Mouse (Mus musculus) heart, embryonic 14.5 days (tissue): Measurements from ENCODE around the gene Proca1. TPM values are rescaled to one million over a fixed set of nuclear protein-coding genes. Genes with fewer than 3 reads are reported as not detected.

ENCODE experiments used
- ATAC-seq: fragments of 200-750 bp; cut with Nextera tagmentation; 2 replicates; pipeline ENCODE4 v1.8.0; 2017; ENCODE audit warnings: low read depth, moderate TSS enrichment; ENCODE audit not compliant: insufficient number of reproducible peaks, insufficient read depth, low FRiP score
- H3K27ac ChIP-seq, 2 experiments: fragments of 200-500 bp in 1 of 2; fragments of 300-500 bp in 1 of 2; sonication (generic) in 1 of 2; replicated peaks in 1 of 2; 2 replicates each; pipeline ENCODE4 v1.5.1; 2012 to 2014; ENCODE audit warnings: low read depth in 2 of 2, low read length in 2 of 2, control low read depth in 1 of 2, mild to moderate bottlenecking in 1 of 2, mixed read lengths in 1 of 2; ENCODE audit not compliant: control insufficient read depth in 1 of 2, insufficient read depth in 1 of 2
- H3K27me3 ChIP-seq: fragments of 300-500 bp; sonication (generic); 2 replicates; pipeline ENCODE4 v1.6.1; 2014; ENCODE audit warnings: mild to moderate bottlenecking, low read length, control low read depth; ENCODE audit not compliant: control insufficient read depth, insufficient read depth
- H3K36me3 ChIP-seq: fragments of 300-500 bp; sonication (generic); 2 replicates; pipeline ENCODE4 v1.6.1; 2014; ENCODE audit warnings: mild to moderate bottlenecking, control low read depth, low read length, mixed read lengths; ENCODE audit not compliant: control insufficient read depth, insufficient read depth
- H3K4me1 ChIP-seq, 2 experiments: fragments of 200-500 bp in 1 of 2; fragments of 300-500 bp in 1 of 2; sonication (generic) in 1 of 2; 2 replicates each; pipeline ENCODE4 v1.6.1; 2012 to 2014; ENCODE audit warnings: low read length in 2 of 2, control low read depth in 1 of 2, mixed read lengths in 1 of 2; ENCODE audit not compliant: control insufficient read depth in 2 of 2, insufficient read depth in 2 of 2
- H3K4me2 ChIP-seq: fragments of 300-500 bp; sonication (generic); 2 replicates; pipeline ENCODE4 v1.6.1; 2014; ENCODE audit warnings: mild to moderate bottlenecking, low read length
- H3K4me3 ChIP-seq, 2 experiments: fragments of 200-500 bp in 1 of 2; fragments of 300-500 bp in 1 of 2; sonication (generic) in 1 of 2; 2 replicates each; pipeline ENCODE4 v1.5.1; 2012 to 2014; ENCODE audit warnings: low read length in 2 of 2, mild to moderate bottlenecking in 2 of 2, control low read depth in 1 of 2, low read depth in 1 of 2, moderate library complexity in 1 of 2; ENCODE audit not compliant: control insufficient read depth in 1 of 2, insufficient read depth in 1 of 2
- H3K9ac ChIP-seq: fragments of 300-500 bp; sonication (generic); 2 replicates; pipeline ENCODE4 v1.6.1; 2014; ENCODE audit warnings: mild to moderate bottlenecking, low read length
- H3K9me3 ChIP-seq: fragments of 300-500 bp; sonication (generic); 2 replicates; pipeline ENCODE4 v1.6.1; 2016; ENCODE audit warnings: low read length, control low read depth; ENCODE audit not compliant: control insufficient read depth
- WGBS: fragments of 180-500 bp; shearing (Covaris S2); extraction: QIAGEN DNeasy Blood & Tissue Kit; methylation state at CpG from one replicate; pipeline ENCODE4 v1.1.7; 2014; 5-methylcytosine and 5-hydroxymethylcytosine counted together
- polyA plus RNA-seq: library from polyadenylated mRNA; unstranded; fragments of >200 nt; fragmentation: Nextera tagmentation; extraction: Ambion mirVana; gene quantifications from 2 replicates; pipeline ENCODE4 v1.2.1, GENCODE M21; 2014

Gene Proca1
- polyA plus RNA-seq, 1 experiment from 2014 or later: 2.9 TPM

DNA sequence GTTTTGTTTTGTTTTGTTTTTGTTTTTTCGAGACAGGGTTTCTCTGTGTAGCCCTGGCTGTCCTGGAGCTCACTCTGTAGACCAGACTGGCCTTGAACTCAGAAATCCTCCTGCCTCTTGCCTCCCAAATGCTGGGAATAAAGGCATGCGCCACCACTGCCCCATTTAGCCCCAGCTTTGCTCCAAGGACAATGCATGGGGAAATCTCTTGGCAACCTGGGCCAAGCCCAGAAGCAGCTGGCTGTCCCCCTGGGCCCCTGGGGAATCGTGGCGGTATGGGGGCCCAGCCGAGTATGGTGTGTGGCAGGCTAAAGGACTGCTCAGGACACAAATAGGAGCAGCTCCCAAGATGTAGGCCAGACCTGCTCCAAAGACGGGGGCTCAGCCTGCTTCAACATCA, 11.1 kb downstream of the Proca1 start:
- ATAC-seq: no peak
- H3K9ac ChIP-seq: no peak overlapping the region
- H3K9me3 ChIP-seq: no peaks in the 10 kb centered on the region
- H3K4me3 ChIP-seq: no peak overlapping the region
- no peak overlapping the region for H3K27ac ChIP-seq
- peaks cover 59% of the 10 kb centered on the region for H3K36me3 ChIP-seq
- no peak overlapping the region for H3K4me2 ChIP-seq
- H3K27me3 ChIP-seq: no peaks in the 10 kb centered on the region
- no peaks in the 10 kb centered on the region for H3K4me1 ChIP-seq
- WGBS: 76% methylated on average over 6 of the region's 6 CpGs

DNA sequence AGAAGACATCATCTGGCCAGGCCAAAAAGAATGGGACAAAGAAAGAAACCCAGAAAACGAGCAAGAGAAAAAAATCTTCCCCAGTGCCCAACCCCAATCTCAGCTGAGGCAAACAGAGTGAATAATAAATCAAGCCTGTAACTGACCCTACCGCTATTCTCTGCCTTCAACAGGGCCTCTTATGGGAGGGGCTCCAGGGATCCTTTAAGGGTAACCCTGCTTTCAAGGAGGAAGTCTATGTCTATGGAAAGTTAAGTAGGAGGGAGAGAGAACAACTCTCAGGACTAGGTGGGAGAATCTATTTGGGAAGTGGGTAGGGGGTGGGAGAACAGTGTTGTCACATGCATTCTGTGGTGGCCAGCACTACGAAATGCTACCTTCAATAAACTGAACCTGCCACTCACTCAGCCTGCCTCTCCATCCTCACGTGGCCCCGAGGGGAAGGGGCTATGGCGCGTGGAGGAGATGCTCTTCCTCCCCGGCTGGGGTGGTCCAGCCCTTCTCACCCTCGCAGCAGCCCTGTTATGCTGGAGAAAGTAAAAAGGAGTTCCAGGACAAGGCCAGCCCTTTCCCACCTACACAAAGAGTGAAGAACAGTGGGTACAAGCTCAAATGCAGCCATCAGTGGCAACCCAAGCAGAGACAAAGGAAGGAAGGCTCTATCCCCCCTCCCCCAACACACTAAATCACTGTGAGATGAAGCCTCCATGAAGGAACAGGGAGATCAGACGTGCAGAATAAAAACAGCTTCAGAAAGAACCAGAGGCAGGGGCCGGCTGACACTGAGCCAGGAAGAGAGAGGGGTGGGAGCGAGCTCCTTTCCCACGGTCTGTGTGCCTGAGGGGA, 12.4 kb downstream of the Proca1 start:
- no peak overlapping the region for H3K4me2 ChIP-seq
- H3K4me3 ChIP-seq: no peak overlapping the region
- 87% methylated on average over 13 of the region's 13 CpGs for WGBS
- no peaks in the 10 kb centered on the region for H3K4me1 ChIP-seq
- ATAC-seq: no peak
- no peaks in the 10 kb centered on the region for H3K27me3 ChIP-seq
- H3K27ac ChIP-seq: no peak overlapping the region
- H3K9ac ChIP-seq: no peak overlapping the region
- H3K9me3 ChIP-seq: no peaks in the 10 kb centered on the region
- H3K36me3 ChIP-seq: peaks cover 72% of the 10 kb centered on the region

GRCm38 (mm10) chr11:78207190-78207589, 14.0 kb downstream of the Proca1 start:
- Histone ChIP-seq H3K4me2 (no peak overlapping the region), H3K9ac (no peak overlapping the region), H3K27me3 (no peaks in the 10 kb centered on the region), H3K9me3 (no peaks in the 10 kb centered on the region), H3K27ac (no peak overlapping the region), H3K36me3 (peaks cover 88% of the 10 kb centered on the region), H3K4me1 (no peaks in the 10 kb centered on the region), H3K4me3 (no peak overlapping the region)
- ATAC-seq: no peak
- 90% methylated on average over 7 of the region's 7 CpGs for WGBS

DNA sequence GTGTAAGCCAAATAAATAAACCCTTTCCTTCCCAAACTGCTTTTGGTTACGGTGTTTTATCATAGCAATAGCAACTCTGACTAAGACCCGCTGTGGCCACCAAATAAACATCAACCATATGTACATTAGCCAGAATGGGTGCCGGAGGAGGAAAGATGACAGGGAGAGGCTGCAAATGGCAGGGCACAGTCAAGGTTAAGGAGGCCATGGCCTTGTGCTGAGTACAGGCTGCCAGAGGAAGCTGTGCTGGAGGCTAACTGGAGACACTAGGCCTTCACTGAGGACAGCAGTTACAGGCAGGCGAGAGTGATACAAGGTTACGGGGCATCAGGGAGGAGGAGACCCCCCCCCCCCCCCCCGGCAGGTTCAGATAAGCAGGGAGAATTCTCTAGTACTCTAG, 16.7 kb downstream of the Proca1 start:
- no peaks in the 10 kb centered on the region for H3K9me3 ChIP-seq
- H3K4me3 ChIP-seq: no peak overlapping the region
- no peaks in the 10 kb centered on the region for H3K4me1 ChIP-seq
- no peak overlapping the region for H3K27ac ChIP-seq
- WGBS: 83% methylated on average over 6 of the region's 6 CpGs
- no peak for ATAC-seq
- H3K4me2 ChIP-seq: no peak overlapping the region
- no peak overlapping the region for H3K9ac ChIP-seq
- H3K36me3 ChIP-seq: peaks cover 100% of the 10 kb centered on the region
- no peaks in the 10 kb centered on the region for H3K27me3 ChIP-seq

DNA sequence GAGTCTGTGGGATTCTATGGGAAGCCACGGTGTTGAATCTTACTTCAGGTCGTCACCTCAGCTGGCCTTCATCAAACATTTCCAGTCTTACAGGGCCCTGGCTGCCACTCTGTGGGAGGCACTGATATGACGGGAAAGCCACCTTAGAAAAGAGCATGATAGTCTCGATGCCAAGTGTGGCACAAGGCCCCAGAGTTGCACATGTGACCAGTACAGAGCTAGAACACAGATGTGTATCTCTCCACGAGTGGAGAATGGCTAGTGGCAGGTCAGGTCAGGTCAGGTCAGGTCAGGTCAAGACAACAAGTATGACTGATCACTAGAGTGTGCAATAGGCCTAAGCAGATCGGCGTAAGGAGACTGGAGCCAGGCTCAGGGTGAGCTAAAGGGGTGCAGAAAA, 17.4 kb downstream of the Proca1 start:
- 75% methylated on average over 7 of the region's 7 CpGs for WGBS
- Histone ChIP-seq H3K4me1 (no peaks in the 10 kb centered on the region), H3K27ac (no peak overlapping the region), H3K4me3 (no peak overlapping the region), H3K9ac (no peak overlapping the region), H3K4me2 (no peak overlapping the region), H3K36me3 (peaks cover 100% of the 10 kb centered on the region), H3K27me3 (no peaks in the 10 kb centered on the region), H3K9me3 (no peaks in the 10 kb centered on the region)
- no peak for ATAC-seq

DNA sequence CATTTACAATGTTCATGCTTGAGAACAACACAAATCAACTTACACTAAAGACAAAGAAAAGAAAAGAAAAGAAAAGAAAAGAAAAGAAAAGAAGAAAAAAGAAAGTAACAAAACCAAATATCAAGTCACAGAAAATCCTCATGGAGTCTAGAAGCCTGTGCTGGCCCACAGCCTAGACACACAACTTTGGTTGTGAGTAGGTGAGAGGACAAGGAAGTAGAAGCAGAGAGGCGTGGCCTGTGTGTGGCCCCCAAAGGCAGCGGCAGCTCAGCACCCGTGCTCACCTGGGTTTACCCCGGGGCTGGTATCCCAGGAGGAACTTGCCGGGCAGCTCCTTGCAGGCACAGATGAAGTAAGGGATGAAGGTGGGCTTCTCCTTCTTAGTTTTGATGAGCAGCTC, 18.3 kb downstream of the Proca1 start:
- H3K9ac ChIP-seq: no peak overlapping the region

GRCm38 (mm10) chr11:78213086-78213817, 20.1 kb downstream of the Proca1 start:
- Histone ChIP-seq H3K4me1 (no peaks in the 10 kb centered on the region), H3K4me2 (no peak overlapping the region), H3K27ac (no peak overlapping the region), H3K9ac (no peak overlapping the region), H3K27me3 (no peaks in the 10 kb centered on the region), H3K9me3 (no peaks in the 10 kb centered on the region), H3K4me3 (no peak overlapping the region), H3K36me3 (peaks cover 100% of the 10 kb centered on the region)
- no peak for ATAC-seq
- 95% methylated on average over 14 of the region's 14 CpGs for WGBS

More for the DNA sequence above, 18.3 kb downstream of the Proca1 start:
- Histone ChIP-seq H3K4me3 (no peak overlapping the region), H3K4me2 (no peak overlapping the region), H3K4me1 (no peaks in the 10 kb centered on the region), H3K36me3 (peaks cover 100% of the 10 kb centered on the region), H3K27me3 (no peaks in the 10 kb centered on the region), H3K27ac (no peak overlapping the region), H3K9me3 (no peaks in the 10 kb centered on the region)
- no peak for ATAC-seq
- 79% methylated on average over 5 of the region's 5 CpGs for WGBS
